Mouse (Mus musculus) hindbrain, embryonic 10.5 days (tissue): ENCODE measurements around the gene Dnaaf1. TPM values are rescaled to one million over a fixed set of nuclear protein-coding genes. Genes with fewer than 3 reads are reported as not detected.

Source experiments
- DNase-seq: peaks from one replicate; pipeline ENCODE4 v3.0.0-alpha.2; 2017; ENCODE audit warnings: low spot score
- H3K27ac ChIP-seq: fragments of 300-500 bp; sonication (generic); 2 replicates; pipeline ENCODE4 v1.5.1; 2016; ENCODE audit warnings: mild to moderate bottlenecking, moderate library complexity
- H3K27me3 ChIP-seq: fragments of 300-500 bp; sonication (generic); 2 replicates; pipeline ENCODE4 v1.6.1; 2016; ENCODE audit warnings: mild to moderate bottlenecking; ENCODE audit not compliant: poor library complexity, insufficient read depth, severe bottlenecking
- H3K36me3 ChIP-seq: fragments of 300-500 bp; sonication (generic); 2 replicates; pipeline ENCODE4 v1.6.1; 2016; ENCODE audit warnings: mild to moderate bottlenecking, moderate library complexity
- H3K4me1 ChIP-seq: fragments of 300-500 bp; sonication (generic); replicated peaks from 2 replicates; pipeline ENCODE4 v1.6.1; 2016; ENCODE audit warnings: mild to moderate bottlenecking
- H3K4me3 ChIP-seq: fragments of 300-500 bp; sonication (generic); 2 replicates; pipeline ENCODE4 v1.5.1; 2016; ENCODE audit warnings: mild to moderate bottlenecking, moderate library complexity
- H3K9me3 ChIP-seq: fragments of 300-500 bp; sonication (generic); 2 replicates; pipeline ENCODE4 v1.6.1; 2016; ENCODE audit warnings: mild to moderate bottlenecking, moderate library complexity
- WGBS: fragments of 180-500 bp; shearing (Covaris S2); methylation state at CpG from one replicate; pipeline ENCODE4 v1.1.7; 2016; 5-methylcytosine and 5-hydroxymethylcytosine counted together
- polyA plus RNA-seq: library from polyadenylated mRNA; unstranded; fragments of >200 nt; fragmentation: Nextera tagmentation; extraction: Ambion mirVana; gene quantifications from 2 replicates; pipeline ENCODE4 v1.2.1, GENCODE M21; 2016

Gene Dnaaf1
- polyA plus RNA-seq: 0.39 and 1.3 TPM in 2 replicates

- DNase-seq: peak; percentile 93
- under 1% methylated on average over 97 of the region's 97 CpGs for WGBS
- Histone ChIP-seq H3K9me3 (no peaks in the 10 kb centered on the region), H3K4me3 (peak within 1 kb of the TSS; percentile 74), H3K4me1 (peaks cover 31% of the 10 kb centered on the region), H3K27me3 (peaks cover 49% of the 10 kb centered on the region), H3K36me3 (no peaks in the 10 kb centered on the region), H3K27ac (peak within 1 kb of the TSS; percentile 94)
These were observed at the start of gene Dnaaf1, which contains the start of gene Hsdl1 for GRCm38 (mm10) chr8:119574437-119575365. Gene Dnaaf1, plus strand, starts transcription at chr8:119575235. Gene Hsdl1, minus strand, starts transcription at chr8:119575183.

GRCm38 (mm10) chr8:119528762-119529161 is 46.3 kb upstream of the Dnaaf1 start:
- 93% methylated on average over 7 of the region's 7 CpGs for WGBS
- DNase-seq: no peak
- peaks cover 97% of the 10 kb centered on the region for H3K36me3 ChIP-seq

DNA sequence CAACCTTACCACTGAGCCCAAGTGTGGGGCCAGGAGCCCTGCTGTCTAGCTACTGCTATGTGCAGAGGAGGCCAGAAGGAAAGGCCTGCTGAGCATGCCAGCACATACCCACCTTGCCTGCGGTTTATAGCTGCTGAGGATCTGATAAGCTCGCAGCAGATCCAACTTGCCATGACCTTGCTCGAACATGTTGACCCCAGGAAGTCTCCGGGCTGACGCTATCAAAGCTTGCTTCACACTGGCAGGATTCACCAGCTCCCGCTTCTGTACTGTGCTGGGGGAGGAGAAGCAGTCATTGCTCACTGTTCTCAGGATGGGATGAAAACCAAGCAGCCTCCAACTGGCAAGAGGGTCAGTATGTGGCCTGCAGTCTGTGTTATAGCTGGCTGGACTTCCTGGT is 44.1 kb upstream of the Dnaaf1 start:
- Histone ChIP-seq H3K4me1 (no peaks in the 10 kb centered on the region; the same call in 1 of the 2 replicates), H3K27ac (no peak overlapping the region), H3K36me3 (peaks cover 97% of the 10 kb centered on the region), H3K9me3 (no peaks in the 10 kb centered on the region), H3K4me3 (no peak overlapping the region), H3K27me3 (no peaks in the 10 kb centered on the region)
- WGBS: 92% methylated on average over 6 of the region's 6 CpGs
- no peak for DNase-seq

More at GRCm38 (mm10) chr8:119528762-119529161, 46.3 kb upstream of the Dnaaf1 start:
- H3K4me3 ChIP-seq: no peak overlapping the region
- no peak overlapping the region for H3K27ac ChIP-seq
- H3K4me1 ChIP-seq: no peaks in the 10 kb centered on the region
- H3K27me3 ChIP-seq: no peaks in the 10 kb centered on the region
- no peaks in the 10 kb centered on the region for H3K9me3 ChIP-seq

DNA sequence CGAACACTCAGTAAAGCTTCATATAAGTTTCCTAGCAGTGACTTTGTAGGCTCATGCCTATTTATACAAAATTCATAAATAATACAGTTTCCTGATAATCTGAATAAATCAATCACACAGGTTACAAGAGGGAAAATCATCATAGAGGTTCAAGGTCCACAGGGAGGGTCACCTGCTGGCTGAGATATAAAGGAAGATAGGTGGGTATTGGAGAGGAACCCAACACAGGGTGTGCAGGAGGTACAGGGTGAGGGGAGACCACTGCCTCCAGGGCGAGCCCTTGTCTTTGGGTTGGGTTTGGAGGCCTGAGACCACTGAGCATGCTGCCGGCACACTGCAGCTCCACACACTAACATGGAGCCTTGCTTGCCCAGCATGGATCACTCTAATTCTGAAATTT is 43.6 kb upstream of the Dnaaf1 start:
- DNase-seq: no peak
- 93% methylated on average over 3 of the region's 3 CpGs for WGBS
- Histone ChIP-seq H3K36me3 (peaks cover 100% of the 10 kb centered on the region), H3K9me3 (no peaks in the 10 kb centered on the region), H3K4me1 (no peaks in the 10 kb centered on the region; the same call in 1 of the 2 replicates), H3K4me3 (no peak overlapping the region), H3K27ac (no peak overlapping the region), H3K27me3 (no peaks in the 10 kb centered on the region)

DNA sequence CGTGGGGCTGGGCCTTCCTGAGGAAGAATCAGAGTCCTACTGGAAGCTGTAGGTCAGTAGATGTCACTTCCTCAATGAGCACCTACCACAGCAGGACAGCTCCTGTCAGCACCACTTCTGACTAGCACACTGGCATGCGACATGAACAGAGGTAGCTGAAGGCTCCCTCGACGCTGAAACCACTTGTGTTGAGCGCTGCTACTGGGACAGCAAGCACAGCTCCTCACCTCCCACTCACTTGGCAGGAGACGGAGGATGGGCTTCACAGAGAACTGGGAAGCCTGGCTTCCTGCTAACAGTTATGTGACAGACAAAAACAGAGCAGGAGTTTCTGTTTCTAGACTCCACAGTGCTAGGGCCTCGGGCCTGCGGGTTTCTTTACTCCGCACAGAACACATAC is 43.1 kb upstream of the Dnaaf1 start:
- Histone ChIP-seq H3K4me1 (no peaks in the 10 kb centered on the region; the same call in 1 of the 2 replicates), H3K36me3 (peaks cover 100% of the 10 kb centered on the region), H3K9me3 (no peaks in the 10 kb centered on the region), H3K27ac (no peak overlapping the region), H3K27me3 (no peaks in the 10 kb centered on the region), H3K4me3 (no peak overlapping the region)
- no peak for DNase-seq
- 90% methylated on average over 9 of the region's 9 CpGs for WGBS

DNA sequence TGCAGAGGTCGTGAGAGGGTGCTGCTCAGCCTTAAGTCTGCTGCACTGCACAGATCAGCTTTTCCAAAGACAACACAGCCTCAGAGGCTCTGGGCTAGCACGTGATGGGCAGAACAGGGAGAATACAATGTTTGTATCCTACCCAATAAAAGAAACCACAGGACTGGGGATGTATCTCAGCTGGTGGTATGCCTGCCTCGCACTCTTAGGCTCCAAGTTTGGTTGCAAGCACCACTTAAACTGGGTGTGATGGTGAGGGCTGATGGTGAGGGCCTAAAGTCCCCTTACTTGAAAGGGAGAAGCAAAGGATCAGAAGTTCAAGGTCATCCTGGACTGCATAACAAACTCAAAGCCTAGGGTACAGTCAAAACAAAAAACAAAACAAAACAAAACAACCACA is 30.4 kb upstream of the Dnaaf1 start:
- no peak overlapping the region for H3K27ac ChIP-seq
- no peaks in the 10 kb centered on the region for H3K9me3 ChIP-seq
- no peaks in the 10 kb centered on the region for H3K4me1 ChIP-seq
- H3K4me3 ChIP-seq: no peak overlapping the region
- H3K27me3 ChIP-seq: no peaks in the 10 kb centered on the region
- WGBS: 89% methylated on average over 3 of the region's 3 CpGs
- DNase-seq: no peak
- H3K36me3 ChIP-seq: peaks cover 84% of the 10 kb centered on the region

DNA sequence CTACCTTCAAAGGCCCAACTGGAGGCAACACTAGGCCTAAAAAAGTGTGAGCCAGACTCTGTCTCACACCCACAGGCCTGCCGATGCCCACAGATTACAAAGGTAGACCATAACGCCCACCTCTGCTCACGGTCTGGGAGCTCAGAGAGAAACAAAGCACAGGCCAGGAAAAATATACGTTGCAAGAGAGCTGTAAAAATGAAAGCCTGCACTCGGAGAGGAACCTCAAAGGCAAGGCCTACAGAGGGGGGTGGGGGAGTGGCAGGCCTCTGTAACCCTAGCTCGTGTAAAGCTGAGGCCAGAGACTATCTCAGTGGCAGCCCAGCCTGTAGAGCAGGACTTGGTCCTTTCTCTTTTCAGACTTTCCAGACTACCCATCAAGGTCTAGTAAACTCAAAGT is 29.9 kb upstream of the Dnaaf1 start:
- 86% methylated on average over 6 of the region's 6 CpGs for WGBS
- DNase-seq: no peak
- 0 out of 2 replicates have a peak, but pooled peaks cover under 1% of the 10 kb centered on the region for H3K4me1 ChIP-seq
- H3K4me3 ChIP-seq: no peak overlapping the region
- no peak overlapping the region for H3K27ac ChIP-seq
- no peaks in the 10 kb centered on the region for H3K9me3 ChIP-seq
- H3K27me3 ChIP-seq: no peaks in the 10 kb centered on the region
- peaks cover 82% of the 10 kb centered on the region for H3K36me3 ChIP-seq

GRCm38 (mm10) chr8:119545791-119546190 is 29.2 kb upstream of the Dnaaf1 start:
- 0 out of 2 replicates have a peak, but pooled peaks cover 3% of the 10 kb centered on the region for H3K4me1 ChIP-seq
- no peak overlapping the region for H3K27ac ChIP-seq
- H3K4me3 ChIP-seq: no peak overlapping the region
- 95% methylated on average over 6 of the region's 6 CpGs for WGBS
- H3K9me3 ChIP-seq: no peaks in the 10 kb centered on the region
- H3K27me3 ChIP-seq: no peaks in the 10 kb centered on the region
- DNase-seq: no peak
- peaks cover 78% of the 10 kb centered on the region for H3K36me3 ChIP-seq

- no peak for DNase-seq
- Histone ChIP-seq H3K27me3 (no peaks in the 10 kb centered on the region), H3K36me3 (peaks cover 69% of the 10 kb centered on the region), H3K4me1 (0 out of 2 replicates have a peak, but pooled peaks cover 3% of the 10 kb centered on the region), H3K4me3 (no peak overlapping the region), H3K9me3 (no peaks in the 10 kb centered on the region), H3K27ac (no peak overlapping the region)
- 87% methylated on average over 18 of the region's 18 CpGs for WGBS
These were observed 27.9 kb upstream of the Dnaaf1 start for GRCm38 (mm10) chr8:119547019-119547691.

DNA sequence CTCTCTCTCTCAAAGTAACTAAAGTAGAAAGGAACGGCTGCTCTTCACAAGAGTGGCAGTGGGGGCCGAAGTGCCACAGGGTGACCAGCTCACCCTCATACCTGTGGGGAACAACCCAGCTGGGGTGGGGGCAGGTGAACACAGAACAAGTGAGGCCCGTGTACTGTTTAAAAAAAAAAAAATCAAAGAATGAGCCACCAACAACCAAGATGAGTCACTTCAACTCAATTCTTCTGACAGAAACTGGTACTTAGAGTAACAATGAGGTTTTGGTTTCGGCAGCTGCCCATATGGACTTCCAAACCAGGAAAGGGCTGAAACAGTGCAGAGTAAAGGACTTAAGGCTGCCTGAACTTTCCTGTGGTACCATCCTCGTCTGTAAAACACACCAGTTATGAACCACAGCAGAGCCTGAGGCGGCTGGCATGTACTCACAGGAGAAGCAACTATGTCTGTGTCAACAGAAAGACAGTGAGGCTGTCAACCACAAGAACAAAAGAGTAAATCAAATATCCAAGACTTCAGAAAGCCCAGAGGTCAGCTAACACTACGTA is 26.4 kb upstream of the Dnaaf1 start:
- Histone ChIP-seq H3K4me1 (0 out of 2 replicates have a peak, but pooled peaks cover 7% of the 10 kb centered on the region), H3K36me3 (peaks cover 54% of the 10 kb centered on the region), H3K27me3 (no peaks in the 10 kb centered on the region), H3K9me3 (no peaks in the 10 kb centered on the region), H3K27ac (no peak overlapping the region), H3K4me3 (no peak overlapping the region)
- no peak for DNase-seq
- WGBS: 82% methylated on average over 7 of the region's 7 CpGs

DNA sequence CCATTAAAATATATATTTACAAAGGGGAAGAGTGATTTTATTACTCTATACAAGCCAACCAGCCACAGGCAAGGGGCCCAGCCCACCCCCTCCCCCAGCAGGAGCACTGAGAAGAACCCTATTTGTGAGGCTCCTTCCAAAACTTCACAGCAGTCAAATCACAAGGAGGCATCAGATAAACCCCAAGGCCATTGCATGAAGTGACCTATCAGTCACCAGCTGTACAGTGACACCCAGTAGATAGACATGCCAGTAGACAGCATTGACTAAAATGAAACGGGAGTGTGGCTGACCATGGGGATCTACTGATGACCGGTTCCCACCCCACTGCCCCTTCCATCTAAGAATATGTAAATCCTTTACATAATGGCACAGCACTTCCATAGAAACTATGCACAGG is 22.1 kb upstream of the Dnaaf1 start:
- H3K4me3 ChIP-seq: no peak overlapping the region
- H3K27me3 ChIP-seq: no peaks in the 10 kb centered on the region
- DNase-seq: no peak
- WGBS: 86% methylated on average over 2 of the region's 2 CpGs
- H3K9me3 ChIP-seq: no peaks in the 10 kb centered on the region
- peaks cover 23% of the 10 kb centered on the region for H3K36me3 ChIP-seq
- H3K4me1 ChIP-seq: peaks cover 24% of the 10 kb centered on the region
- no peak overlapping the region for H3K27ac ChIP-seq

DNA sequence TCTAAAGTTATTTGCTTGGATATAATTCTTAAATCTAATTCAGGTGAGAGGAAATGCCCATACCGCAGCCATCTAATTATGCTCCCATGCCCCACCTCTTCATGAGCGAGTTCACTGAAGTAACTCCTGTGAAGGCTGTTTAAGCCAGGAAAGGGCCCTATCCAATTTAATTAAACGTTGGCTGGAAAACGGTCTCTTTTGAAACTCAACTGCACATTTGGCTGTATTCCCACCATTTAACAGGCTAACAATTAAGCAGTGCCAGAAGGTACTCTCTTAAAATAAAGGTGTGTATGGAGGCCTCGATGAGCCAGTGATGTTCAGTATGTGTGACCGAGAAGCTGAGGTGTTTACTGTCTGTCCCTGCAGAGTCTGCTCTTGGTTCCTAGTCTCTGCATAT is 19.2 kb upstream of the Dnaaf1 start:
- Histone ChIP-seq H3K27me3 (no peaks in the 10 kb centered on the region), H3K27ac (no peak overlapping the region), H3K4me1 (peaks cover 31% of the 10 kb centered on the region), H3K9me3 (no peaks in the 10 kb centered on the region), H3K4me3 (no peak overlapping the region), H3K36me3 (peaks cover 19% of the 10 kb centered on the region; the same call in 1 of the 2 replicates)
- WGBS: 95% methylated on average over 6 of the region's 6 CpGs
- no peak for DNase-seq
